Mouse (Mus musculus): ENCODE results near the gene Cdkn1c.

DNA sequence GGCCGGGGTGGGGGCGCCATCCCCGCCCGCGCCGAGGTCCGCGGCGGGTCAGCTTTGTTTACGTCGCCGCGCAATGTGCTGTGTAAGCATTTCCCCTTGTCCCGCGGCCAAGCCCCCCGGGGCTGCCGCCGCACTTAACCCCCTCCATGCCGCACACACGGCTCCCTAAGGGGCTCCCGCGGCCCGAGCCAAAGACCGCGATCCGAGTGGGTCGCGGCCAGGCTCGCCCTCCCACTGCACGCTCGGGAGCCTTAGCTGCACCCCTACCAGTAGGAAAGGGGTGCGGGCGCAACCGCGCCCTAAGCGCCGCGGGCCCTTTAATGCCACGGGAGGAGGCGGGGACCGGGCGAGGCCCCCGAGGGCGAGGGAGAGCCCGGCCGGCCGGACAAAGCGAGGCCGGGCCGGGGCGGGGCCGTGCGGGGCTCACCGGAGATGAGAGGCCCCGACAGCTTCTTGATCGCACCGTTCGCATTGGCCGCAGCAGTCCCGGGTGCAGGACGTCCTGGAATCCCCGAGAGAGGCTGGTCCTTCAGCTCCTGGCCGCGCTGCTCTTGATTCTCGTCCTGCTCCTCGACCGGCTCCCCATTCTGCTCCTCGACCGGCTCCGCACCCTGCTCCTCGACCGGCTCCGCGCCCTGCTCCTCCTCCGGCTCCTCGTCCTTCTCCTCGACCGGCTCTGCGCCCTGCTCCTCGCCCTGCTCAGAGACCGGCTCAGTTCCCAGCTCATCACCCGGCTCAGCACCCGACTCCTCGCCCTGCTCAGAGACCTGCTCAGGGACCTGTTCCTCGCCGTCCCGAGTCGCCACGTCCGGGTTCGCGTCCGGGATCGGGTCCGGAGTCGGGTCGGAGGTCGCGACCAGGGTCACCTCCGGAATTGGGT lies 1.3 kb downstream of the Cdkn1c start:
- TF ChIP-seq CTCF (IDR thresholded peaks at IDR 0.05; ENCODE audit: low read depth): no peak
- no peak for TF ChIP-seq EP300 (IDR thresholded peaks at IDR 0.05; ENCODE audit: low read depth)
